Mouse (Mus musculus) heart, postnatal 36 days (tissue): ENCODE measurements at regions not wholly inside any gene's neighbourhood (a gene's known extent, or its start where the extent isn't known, plus 50 kb on each side); places are given as distances from the start of the nearest gene placed in this dataset.
A peak's percentile ranks its signal among the peaks of the same experiment; 100 is the strongest.
"Not testable (repeated sequence)": the region's sequence is repeated elsewhere in the genome, so short reads cannot be mapped to it uniquely, and the experiment has no call there.

Source experiments
- DNase-seq, 2 experiments: peaks; one replicate each; pipeline ENCODE4 v3.0.0; 2021 to 2022
- intact Hi-C: fragments of 180-260 bp; cut with DNase I; formaldehyde crosslinking; loops from one replicate; pipeline ENCODE4 v1.15.1; 2025

DNA sequence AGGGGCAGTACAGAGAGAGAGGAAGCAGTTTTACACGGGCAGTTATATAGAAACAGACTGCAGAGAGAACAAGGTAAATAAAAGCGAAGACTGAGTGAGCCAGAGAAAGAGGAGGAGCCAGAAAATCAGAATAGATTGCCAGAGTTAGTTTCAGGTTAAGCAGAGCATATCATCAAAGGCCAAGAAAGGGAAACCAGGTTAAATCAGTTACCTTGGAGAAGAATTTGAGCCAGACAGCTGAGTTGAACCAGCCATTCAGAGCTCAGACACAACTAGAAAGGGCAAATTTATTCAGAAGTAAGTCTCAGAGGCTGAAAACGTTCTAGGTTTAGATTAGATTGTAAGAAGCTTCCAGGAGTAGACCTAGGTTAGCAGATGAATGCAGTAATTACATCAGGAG lies 858.6 kb downstream of the Adgrl3 start:
- intact Hi-C loops: no loop called here

DNA sequence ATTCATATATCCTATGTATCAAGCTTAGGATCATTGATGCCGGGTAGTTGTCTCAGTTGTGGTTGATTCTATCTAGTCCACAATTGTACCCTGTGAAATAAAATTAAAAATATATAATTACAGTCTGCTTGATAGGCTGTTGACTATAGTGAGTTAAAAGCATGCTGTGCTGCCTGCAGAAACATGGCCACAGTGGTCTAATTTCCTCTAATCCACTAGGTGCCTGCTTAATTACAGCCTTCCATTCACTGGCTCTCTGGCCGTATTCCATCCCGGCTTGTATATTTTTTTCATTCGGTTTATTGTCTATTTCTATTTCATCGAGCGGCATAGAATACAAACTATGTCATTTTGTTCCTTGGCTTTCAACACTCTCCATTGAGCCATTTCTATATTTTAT lies 873.4 kb downstream of the Adgrl3 start:
- intact Hi-C loops: no loop called here
- no peak for DNase-seq

More for the DNA sequence above, 858.6 kb downstream of the Adgrl3 start:
- DNase-seq: no peak

DNA sequence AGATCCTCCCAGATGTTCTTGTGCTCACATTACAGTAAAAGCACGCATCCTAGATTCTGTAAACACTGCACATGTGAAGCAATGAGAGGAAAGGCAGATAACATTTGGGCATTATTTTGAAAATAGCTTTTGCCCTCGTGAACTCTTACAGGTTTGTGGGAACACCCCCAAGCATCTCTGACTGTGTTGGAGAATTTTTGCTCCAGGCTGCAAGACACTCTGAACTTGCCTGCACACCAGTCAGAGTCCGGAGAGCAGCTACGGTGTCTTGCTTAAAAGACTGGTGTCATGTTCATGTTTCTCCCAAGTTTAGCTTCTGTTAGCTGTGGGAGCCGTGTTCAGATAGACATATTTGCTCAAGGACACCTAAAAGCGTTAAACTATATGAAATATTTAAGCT lies 889.4 kb downstream of the Adgrl3 start:
- no peak for DNase-seq
- intact Hi-C loops: no loop called here

DNA sequence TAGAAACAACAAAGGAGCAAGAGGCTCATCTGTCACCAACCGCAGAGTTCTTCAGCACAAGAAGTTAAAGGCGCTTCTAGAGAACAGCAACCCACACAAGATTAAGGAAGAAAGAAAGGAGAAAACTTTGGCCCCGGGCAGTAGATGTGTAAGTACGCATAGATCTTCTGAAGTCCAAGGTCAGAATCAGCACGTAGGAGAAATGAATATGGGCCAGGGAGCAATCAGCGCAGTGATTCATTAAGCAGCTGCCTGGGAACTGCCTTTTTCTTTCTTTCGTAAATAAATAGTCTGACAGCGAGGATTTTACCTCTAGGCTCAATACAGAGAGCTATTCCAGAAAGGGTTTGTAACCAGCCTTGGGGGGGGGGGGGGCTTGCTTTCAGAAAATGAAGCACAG lies 890.0 kb downstream of the Adgrl3 start:
- no peak for DNase-seq
- intact Hi-C loops: no loop called here

DNA sequence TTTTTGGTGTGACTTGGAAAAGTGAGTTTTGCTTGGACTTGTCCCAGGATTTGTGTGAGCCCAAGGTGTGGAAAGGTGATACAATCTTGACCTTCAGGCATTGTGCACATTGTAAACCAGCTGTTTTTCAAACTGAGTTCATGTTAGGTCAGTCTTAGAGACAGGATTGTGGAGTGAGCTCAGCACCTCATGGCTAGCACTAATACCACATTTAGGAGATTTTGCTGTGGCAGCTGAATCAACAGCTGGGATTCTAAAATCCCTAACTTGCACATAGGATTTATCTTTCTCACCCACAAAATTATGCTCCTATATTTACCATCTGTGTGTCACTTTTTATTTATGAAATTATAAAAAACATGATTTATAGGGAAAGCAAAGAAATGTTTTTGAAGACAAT lies 896.7 kb downstream of the Adgrl3 start:
- DNase-seq: no peak
- intact Hi-C loops: no loop called here

DNA sequence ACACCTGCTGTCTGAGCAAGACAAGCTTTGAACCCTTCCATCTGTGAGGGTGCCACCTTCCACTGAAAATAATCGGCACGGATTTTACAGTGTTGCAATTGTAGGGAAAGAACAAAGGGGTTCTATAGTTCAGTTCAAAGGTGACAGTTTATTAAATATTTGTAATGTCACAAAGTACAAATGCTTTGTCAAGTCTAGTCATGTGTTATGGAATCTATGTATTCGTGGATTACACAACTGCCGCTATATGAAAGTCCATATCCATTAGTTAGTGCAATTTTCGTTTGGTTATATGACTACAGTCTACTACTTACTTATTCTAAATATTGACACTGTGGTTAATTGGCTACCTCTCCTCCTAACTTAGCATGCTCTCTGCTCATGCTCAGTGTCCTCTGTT lies 920.9 kb downstream of the Adgrl3 start:
- intact Hi-C loops: no loop called here

DNA sequence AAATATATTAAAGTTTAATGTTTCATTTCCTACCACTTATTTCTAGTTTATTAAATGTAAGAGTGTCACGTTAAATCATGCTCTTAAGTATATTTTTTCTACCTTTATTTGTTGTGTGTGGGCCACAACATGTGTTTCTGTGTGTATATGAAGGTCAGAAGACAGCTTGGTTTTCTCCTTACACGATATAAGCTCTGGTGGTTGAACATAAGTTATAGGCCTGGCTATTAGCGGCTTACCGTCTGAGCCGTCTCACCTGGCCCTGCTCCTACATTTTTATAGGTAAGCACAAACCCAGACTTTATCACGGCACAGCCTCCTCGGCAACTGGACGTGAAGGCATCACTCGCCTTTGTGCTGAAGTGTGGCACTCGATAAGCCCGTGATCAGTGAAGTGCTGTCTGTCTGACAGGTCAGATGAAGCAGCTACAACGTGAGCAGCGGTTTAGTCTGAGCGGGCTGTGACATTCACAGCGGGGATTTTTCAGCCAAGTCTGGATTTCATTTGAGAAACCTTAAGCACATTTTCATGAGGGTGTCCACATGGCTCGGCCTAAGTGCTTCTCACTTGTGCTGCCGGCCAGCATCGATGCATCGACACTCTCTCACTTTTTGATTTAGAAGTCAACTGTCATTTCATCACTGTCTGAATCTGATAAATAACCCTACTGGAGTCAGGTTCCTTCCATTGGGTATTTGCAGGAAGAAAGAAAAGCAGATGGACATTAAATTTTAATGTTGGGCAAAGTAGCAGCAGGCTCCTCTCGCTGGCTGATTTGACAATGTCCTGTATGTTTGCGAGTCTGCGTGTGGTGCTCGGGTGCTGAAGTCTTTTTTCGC lies 950.0 kb downstream of the Adgrl3 start:
- intact Hi-C loops: no loop called here
- no peak for DNase-seq

More for the DNA sequence above, 920.9 kb downstream of the Adgrl3 start:
- DNase-seq: no peak

DNA sequence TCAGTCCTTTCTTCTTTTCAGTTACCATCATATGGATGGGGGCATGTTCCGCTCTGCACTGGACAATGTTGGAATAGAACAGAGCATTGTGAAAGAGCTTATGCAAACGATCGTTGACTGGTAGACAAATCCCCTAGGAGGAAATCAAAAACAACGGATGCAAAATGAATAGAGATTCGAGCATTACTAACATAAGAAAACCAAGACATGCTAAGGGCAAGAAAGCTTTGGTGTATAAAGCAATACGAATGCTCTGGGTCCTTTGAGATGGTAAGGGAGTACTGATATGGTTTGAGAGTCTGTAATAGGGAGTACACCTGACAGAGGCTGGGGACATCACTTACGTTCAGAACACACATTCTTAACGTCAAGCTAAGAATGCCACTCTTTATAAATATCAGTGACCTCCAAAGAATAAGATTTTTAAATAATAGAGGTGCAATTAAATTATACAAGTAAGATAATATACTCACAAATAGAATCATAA lies 950.6 kb downstream of the Adgrl3 start:
- intact Hi-C loops: no loop called here
- no peak for DNase-seq

DNA sequence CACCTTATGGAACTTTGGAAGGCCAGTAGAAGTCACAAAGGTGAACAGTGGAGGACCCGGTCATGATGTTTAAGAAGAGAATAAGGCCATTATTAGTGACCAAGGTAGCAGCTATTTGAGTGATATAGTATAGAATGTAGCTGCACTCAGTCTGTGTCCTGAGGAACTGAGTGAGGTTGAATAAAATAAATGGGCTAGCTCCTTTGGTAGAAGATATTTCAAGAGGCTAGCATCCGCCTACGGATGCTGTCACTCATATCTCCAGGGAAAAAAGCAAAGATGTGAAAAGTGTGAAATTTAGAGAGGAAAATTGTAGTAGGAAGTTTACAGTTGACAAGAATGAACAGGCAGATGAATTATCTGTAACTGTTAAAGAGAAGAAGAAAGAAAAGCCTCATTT lies 956.6 kb downstream of the Adgrl3 start:
- intact Hi-C loops: no loop called here
- no peak for DNase-seq

DNA sequence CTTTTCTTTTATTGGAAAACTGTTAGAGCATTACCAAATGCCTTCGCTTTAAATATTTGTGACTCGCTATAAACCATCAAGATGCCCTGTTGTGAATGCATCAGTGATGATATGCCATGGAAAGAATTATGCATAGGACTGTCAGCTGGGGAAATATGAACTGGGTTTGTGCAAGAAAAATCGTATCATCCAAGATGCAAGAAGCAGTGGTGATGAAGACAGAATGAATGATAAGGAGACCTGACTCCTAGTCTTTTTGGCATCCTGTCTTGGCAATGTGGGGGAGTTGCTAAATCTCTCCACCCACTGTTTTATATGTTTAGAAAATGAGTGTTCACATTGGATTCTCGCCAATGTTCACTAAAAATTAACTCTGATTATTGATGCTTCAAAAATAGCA lies 963.4 kb downstream of the Adgrl3 start:
- intact Hi-C loops: no loop called here
- no peak for DNase-seq

DNA sequence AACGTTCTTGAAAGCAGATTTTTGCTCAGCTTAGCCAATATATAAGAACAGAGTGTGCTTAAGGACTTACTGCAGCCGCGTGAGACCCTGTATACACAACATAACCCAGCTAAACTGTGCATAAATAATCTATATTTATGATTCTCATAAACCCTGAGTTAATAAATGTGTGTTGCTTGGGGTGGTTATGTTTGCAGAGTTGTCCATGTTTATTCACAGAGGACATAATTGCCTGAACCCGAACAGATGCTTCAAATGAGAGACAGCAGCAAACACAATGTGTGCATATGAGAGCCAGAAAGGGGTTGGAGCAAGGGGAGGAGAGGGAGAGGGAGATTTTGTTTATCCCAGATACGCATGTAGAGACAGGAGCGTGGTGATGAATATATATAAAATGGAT lies 968.1 kb downstream of the Adgrl3 start:
- intact Hi-C loops: no loop called here
- DNase-seq: no peak

DNA sequence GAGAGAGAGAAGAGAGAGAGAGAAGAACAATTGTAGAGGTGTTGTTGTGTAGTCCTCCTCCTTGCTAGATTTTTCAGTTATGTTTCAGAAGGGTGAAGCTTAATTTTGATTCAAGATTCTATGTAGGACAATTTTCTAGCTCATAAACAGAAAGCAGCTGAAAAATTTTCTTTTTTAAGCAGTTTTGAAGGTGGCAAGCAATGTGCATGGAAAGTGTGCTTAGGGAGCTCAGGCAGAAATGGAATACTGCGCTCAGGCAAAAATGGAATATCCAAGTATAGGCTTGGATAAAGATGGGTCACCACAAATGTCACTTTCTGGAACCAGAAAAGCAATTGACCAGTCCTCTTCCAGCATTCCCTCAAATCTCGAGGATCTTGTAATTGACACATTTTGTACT lies 988.0 kb downstream of the Adgrl3 start:
- intact Hi-C loops: no loop called here
- no peak for DNase-seq

DNA sequence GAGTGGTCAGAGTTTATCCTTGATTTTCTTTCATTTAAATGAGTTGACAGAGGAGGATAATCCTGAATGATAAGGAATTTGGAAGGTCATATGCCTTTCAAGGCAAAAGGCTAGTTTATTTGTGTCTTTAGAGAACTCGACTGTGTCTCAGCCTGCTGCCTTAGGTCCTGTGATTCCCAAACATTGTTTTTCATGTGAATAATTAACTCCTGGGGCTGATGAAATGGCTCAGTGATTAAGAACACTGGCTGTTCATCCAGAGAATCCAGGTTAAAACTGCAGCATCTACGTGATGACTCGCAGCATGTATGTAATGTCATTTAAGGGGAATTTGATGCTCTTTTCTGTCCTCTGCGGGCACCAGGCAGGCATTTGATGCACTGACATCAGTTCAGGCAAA lies 1004.2 kb downstream of the Adgrl3 start:
- intact Hi-C loops: no loop called here
- DNase-seq: no peak

DNA sequence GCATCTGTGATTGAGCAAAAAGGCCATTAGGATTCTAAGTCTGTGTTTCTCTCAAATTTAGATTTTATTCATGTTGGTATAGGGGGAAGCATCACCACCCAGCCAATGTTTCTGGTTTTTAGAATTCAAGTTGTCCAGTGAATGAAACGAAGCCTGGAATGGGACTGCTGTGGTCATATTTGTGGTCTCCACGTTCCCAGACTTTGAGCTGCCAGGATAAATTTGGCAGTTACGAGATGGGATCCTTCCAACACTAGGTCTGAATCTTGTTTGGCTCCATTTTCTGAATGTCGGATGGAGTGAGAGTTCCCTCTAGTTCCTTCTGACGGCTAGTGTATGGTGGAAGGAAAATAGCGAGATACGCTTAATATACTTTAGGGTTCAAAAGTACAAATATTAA lies 1014.8 kb downstream of the Adgrl3 start:
- DNase-seq: peak; percentile 3 to 4

DNA sequence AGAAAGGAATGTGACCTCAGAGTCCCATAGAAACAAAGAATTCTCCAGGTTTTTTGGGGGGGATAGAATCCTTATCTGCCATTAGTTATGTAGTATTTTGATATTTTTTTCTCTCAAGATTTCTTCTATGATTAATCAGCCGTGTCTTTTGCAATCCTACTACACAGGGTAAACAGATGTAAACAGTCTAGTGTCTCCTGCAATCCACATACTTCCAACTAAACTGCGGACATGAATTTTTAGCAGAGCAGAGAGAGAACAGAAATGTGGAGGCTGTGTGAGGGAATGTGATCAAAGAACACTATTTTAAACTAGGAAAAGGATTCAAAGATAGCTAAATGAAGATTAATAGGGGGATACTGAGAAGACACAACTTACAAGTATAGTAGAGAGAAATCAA lies 1026.2 kb downstream of the Adgrl3 start:
- intact Hi-C loops: no loop called here
- no peak for DNase-seq

More for the DNA sequence above, 1014.8 kb downstream of the Adgrl3 start:
- intact Hi-C loops: no loop called here

DNA sequence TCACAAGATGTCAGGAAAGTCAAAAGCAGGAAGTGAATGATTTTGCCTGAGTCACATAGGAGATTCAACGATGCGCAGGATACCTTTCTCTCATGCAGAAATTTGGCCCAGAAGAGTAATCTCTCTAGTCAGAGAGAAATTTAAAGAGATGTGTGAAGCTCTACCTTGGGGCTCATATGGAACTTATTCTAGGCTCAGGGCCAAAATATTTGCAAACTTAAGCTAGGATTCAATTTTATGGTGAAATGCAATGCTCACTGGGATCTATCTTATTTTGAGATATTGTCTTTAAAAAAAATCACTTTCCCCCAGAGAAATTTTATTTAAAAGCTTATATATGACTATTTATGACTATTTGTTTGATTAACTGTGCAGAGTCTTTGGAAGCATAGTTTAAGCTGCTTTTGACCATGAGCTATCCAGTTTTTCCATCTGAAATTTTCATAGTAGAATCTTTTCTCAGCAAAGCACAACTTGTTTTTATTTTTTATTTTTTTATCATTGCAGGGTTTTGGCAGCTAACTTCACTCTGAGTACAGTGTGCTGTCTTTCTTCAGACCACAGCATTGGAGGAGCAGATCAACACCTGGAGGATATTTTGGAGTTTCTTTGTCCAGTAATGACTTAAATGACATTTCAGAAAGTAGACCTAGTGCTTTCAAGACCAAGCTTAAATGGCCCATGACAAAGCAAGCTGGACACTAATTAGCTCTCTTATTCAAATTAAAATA lies 1039.3 kb downstream of the Adgrl3 start:
- no peak for DNase-seq
- intact Hi-C loops: no loop called here

DNA sequence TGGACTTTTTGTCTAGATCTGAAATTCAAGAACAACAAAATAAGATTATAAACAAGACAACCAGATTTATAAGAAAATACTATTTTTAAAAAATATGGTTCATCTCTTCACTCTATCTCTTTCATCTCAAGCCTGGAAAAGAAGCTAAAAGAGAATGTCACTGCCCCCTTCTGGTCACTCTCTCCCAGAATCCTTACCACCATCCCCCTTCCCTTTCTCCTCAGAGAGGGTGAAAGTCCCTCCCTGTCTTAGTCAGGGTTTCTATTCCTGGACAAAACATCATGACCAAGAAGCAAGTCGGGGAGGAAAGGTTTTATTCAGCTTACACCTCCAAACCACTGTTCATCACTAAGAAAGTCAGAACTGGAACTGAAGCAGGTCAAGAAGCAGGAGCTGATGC lies 1040.7 kb downstream of the Adgrl3 start:
- DNase-seq: no peak
- intact Hi-C loops: no loop called here

DNA sequence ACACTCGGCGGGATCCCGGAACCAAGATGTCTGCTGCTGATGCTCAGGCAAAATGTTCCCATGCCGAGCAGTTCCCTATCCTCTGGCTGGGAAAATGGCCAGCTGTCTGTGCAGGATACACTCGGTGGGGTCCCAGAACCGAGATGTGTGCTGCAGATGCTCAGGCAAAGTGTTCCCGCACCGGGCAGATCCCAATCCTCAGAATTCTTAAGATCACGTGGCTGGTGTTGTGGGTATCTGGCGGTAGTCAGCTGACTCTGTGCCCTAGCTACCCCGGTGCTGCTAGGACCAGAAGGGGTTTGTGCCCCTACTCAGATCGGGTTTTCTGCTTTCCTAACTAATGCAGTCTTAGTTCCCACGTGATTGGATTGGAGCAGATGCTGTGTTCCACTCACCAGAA lies 1049.3 kb downstream of the Adgrl3 start:
- DNase-seq, intact Hi-C loops: not testable (repeated sequence)

DNA sequence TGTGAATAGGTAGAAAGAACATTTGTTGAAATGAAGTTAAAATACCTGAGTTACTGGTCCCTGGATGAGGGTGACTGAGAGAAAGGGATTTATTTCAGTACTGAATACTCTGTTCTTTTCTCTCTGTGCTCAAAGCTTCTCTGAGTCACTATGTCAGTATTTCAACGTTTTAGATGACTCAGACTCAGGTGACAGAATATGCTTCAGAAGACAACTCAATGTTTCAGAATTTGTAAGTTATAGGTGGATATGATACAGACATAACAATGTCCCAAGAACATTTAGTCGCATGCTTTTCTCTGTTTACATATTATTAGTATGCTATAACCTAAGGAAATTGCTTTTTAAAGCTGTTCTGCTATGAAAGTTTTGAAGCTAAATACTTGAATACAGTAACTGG lies 1069.5 kb downstream of the Adgrl3 start:
- intact Hi-C loops: no loop called here
- no peak for DNase-seq

DNA sequence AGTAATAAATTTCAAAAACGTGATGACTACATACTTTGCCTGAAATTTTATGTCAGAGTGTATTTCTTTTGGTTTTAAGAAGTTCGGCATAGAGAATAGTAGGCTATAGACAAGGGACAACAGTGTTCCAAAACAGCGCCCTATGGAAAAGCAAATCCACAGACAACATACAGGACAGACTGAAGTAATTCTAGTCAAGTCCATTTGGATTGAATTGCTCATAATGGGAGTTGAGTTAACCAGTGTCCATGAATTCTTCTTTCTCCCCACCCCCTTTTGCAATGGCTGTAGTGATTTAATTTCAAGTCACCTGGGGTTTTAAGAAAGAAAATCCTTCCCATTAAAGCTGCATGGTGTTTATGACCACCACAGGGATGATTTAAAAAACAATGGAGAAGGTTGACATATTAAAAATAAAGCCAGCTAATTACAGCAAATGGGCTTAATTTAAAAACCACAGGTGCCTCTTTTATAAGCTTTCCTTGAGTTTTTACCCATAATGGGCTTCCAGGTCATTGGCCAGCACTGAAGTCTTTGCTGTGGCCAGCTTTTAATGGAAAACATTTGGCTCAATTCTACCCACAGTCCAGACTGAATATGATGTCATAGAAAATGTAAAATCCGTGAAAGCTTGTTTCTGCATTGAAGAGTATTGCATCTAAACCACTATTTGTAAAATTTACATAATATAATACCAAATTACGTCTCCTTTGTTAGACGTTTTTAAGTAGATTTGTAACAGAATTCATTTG lies 1083.3 kb downstream of the Adgrl3 start:
- intact Hi-C loops: no loop called here

DNA sequence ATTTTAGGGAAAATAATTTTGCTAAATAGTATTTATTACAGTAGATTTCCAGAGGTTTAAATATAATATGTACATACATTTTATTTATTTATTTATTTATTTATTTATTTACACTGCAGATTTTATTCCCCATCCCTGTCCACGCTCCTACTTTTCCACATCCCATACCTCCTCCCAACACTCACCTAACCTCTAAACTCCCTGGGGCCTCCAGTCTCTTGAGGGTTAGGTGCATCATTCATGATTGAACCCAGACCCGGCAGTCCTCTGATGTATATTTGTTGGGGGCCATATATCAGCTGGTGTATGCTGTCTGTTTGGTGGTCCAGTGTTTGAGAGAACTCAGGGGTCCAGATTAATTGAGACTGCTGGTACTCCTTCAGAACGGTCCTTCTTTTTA lies 1083.9 kb downstream of the Adgrl3 start:
- DNase-seq: no peak
- intact Hi-C loops: no loop called here

More for the DNA sequence above, 1083.3 kb downstream of the Adgrl3 start:
- no peak for DNase-seq
